Mouse (Mus musculus) bone marrow, adult 2 months (tissue): ENCODE data around the gene Btnl10. TPM values are rescaled to one million over a fixed set of nuclear protein-coding genes. Genes with fewer than 3 reads are reported as not detected.
A peak's percentile ranks its signal among the peaks of the same experiment; 100 is the strongest.

Experiments
- H3K27ac ChIP-seq: fragments of 200-500 bp; 2 replicates; pipeline ENCODE4 v1.5.1; 2012; ENCODE audit warnings: low read depth, mild to moderate bottlenecking, control low read depth, inconsistent platforms, low read length; ENCODE audit not compliant: control insufficient read depth, poor library complexity, insufficient read depth
- H3K4me1 ChIP-seq: fragments of 200-500 bp; 2 replicates; pipeline ENCODE4 v1.6.1; 2011; ENCODE audit warnings: low read length; ENCODE audit not compliant: control insufficient read depth, insufficient read depth
- H3K4me3 ChIP-seq: fragments of 200-500 bp; replicated peaks from 2 replicates; pipeline ENCODE3; 2011; ENCODE audit warnings: mild to moderate bottlenecking, low read depth, low read length, control low read depth; ENCODE audit not compliant: control insufficient read depth
- CTCF ChIP-seq: fragments of 200-500 bp; IDR thresholded peaks from 2 replicates; pipeline ENCODE4 v1.5.1; 2011; ENCODE audit warnings: low read length, control low read depth; ENCODE audit not compliant: control insufficient read depth, insufficient read depth
- POLR2A ChIP-seq: fragments of 200-500 bp; IDR thresholded peaks from 2 replicates; pipeline ENCODE4 v1.6.1; 2011; ENCODE audit warnings: low read depth, mild to moderate bottlenecking, control low read depth, low read length, borderline replicate concordance; ENCODE audit not compliant: control insufficient read depth
- WGBS: fragments of 180-500 bp; shearing (Covaris S2); methylation state at CpG from one replicate; pipeline ENCODE4 v1.1.7; 2018; 5-methylcytosine and 5-hydroxymethylcytosine counted together
- polyA plus RNA-seq: library from polyadenylated mRNA; stranded (reverse); fragments of >200 nt; gene quantifications from 2 replicates; pipeline ENCODE4 v1.2.4, GENCODE M21; 2011; ENCODE audit warnings: low replicate concordance; ENCODE audit not compliant: missing spikeins, insufficient read depth, insufficient read length

Btnl10 gene
- polyA plus RNA-seq, 1 experiment: 65.1 TPM

- H3K4me1 ChIP-seq: no peaks in the 10 kb centered on the region; the same call in 1 of the 2 replicates
- TF ChIP-seq CTCF (no peak), POLR2A (no peak)
- H3K27ac ChIP-seq: peak overlapping the region; percentile 14
- H3K4me3 ChIP-seq: peak overlapping the region; percentile 34
- WGBS: 91% methylated on average over 5 of the region's 5 CpGs
Observed at GRCm38 (mm10) chr11:58957226-58957914, 39.7 kb downstream of the Btnl10 start.

- 88% methylated on average over 6 of the region's 6 CpGs for WGBS
- Histone ChIP-seq H3K4me1 (no peaks in the 10 kb centered on the region; the same call in 1 of the 2 replicates), H3K4me3 (peak overlapping the region; percentile 8), H3K27ac (peak overlapping the region; percentile 21; the same call in 1 of the 2 replicates)
- TF ChIP-seq POLR2A (no peak), CTCF (no peak)
Observed at GRCm38 (mm10) chr11:58958536-58958935, 40.8 kb downstream of the Btnl10 start.

GRCm38 (mm10) chr11:58959186-58959825 lies 41.6 kb downstream of the Btnl10 start:
- peak overlapping the region; percentile 60; the same call in 1 of the 2 replicates for H3K27ac ChIP-seq
- no peak for TF ChIP-seq CTCF
- TF ChIP-seq POLR2A: no peak
- H3K4me3 ChIP-seq: peak overlapping the region; percentile 67
- 6% methylated on average over 15 of the region's 15 CpGs for WGBS
- no peaks in the 10 kb centered on the region; the same call in 1 of the 2 replicates for H3K4me1 ChIP-seq

GRCm38 (mm10) chr11:58959921-58960465 lies 42.3 kb downstream of the Btnl10 start:
- Histone ChIP-seq H3K4me3 (peak overlapping the region; percentile 67), H3K4me1 (no peaks in the 10 kb centered on the region; the same call in 1 of the 2 replicates), H3K27ac (peak overlapping the region; percentile 60)
- TF ChIP-seq POLR2A (peak; percentile 78; the same call in 1 of the 2 replicates), CTCF (peak; percentile 38; the same call in 1 of the 2 replicates)
- 2% methylated on average over 40 of the region's 40 CpGs for whole genome bisulfite sequencing

GRCm38 (mm10) chr11:58961364-58962177 lies 43.9 kb downstream of the Btnl10 start:
- no peaks in the 10 kb centered on the region; the same call in 1 of the 2 replicates for H3K4me1 ChIP-seq
- no peak overlapping the region for H3K27ac ChIP-seq
- TF ChIP-seq CTCF (no peak), POLR2A (no peak)
- WGBS: 65% methylated on average over 50 of the region's 50 CpGs
- no peak overlapping the region for H3K4me3 ChIP-seq

- no peak for TF ChIP-seq POLR2A
- no peak for TF ChIP-seq CTCF
- Histone ChIP-seq H3K27ac (no peak overlapping the region), H3K4me3 (no peak overlapping the region), H3K4me1 (no peaks in the 10 kb centered on the region; the same call in 1 of the 2 replicates)
- WGBS: 36% methylated on average over 17 of the region's 17 CpGs
Observed at GRCm38 (mm10) chr11:58963543-58963942, 45.8 kb downstream of the Btnl10 start.

GRCm38 (mm10) chr11:58964216-58964615 lies 46.5 kb downstream of the Btnl10 start:
- H3K27ac ChIP-seq: no peak overlapping the region
- TF ChIP-seq CTCF: no peak
- 78% methylated on average over 7 of the region's 7 CpGs for WGBS
- H3K4me1 ChIP-seq: no peaks in the 10 kb centered on the region; the same call in 1 of the 2 replicates
- no peak overlapping the region for H3K4me3 ChIP-seq
